Comparison of ENCODE assay signal across 8 mouse cellular contexts in genomic region chr6:86126953-86127581, GRCm38 (mm10).
DNase-seq lines count a peak whose midpoint lies in the region; ATAC-seq and TF ChIP-seq lines count a peak whose summit lies in the region.

No protein-coding gene starts in this region.

- no peaks in the 10 kb centered on the region for H3K9me3 ChIP-seq in forebrain, embryonic 14.5 days (replicated peaks; ENCODE audit: control insufficient read depth, low read length)

- 57% methylated on average over 2 of the region's 2 CpGs for WGBS in spleen, adult 2 months
- WGBS in forebrain, embryonic 14.5 days: 66% methylated on average over 2 of the region's 2 CpGs

- no peaks in the 10 kb centered on the region for H3K36me3 ChIP-seq in spleen, adult 2 months (ENCODE audit: control insufficient read depth, insufficient read depth, low read length)
- no peaks in the 10 kb centered on the region for H3K36me3 ChIP-seq in forebrain, embryonic 14.5 days (ENCODE audit: control insufficient read depth, insufficient read depth, low read length)

- no peaks in the 10 kb centered on the region for H3K4me1 ChIP-seq in spleen, adult 2 months (ENCODE audit: control insufficient read depth, insufficient read depth, insufficient read length)
- H3K4me1 ChIP-seq in forebrain, embryonic 14.5 days (ENCODE audit: control insufficient read depth, insufficient read depth, low read length): no peaks in the 10 kb centered on the region

- DNase-seq in spleen, adult 2 months (ENCODE audit: low read depth in 1 of 2, low spot score in 2 of 2): peak in 1 of 2 experiments; percentile 8
- DNase-seq in spleen, adult 12 weeks (ENCODE audit: low spot score): no peak
- peak; percentile 24 for DNase-seq in adrenal gland, adult 8-10 months
- DNase-seq in forebrain, embryonic 14.5 days (ENCODE audit: low spot score): peak; percentile 76
- peak; percentile 70 for DNase-seq in kidney, postnatal 14 days
- peak; percentile 63 for DNase-seq in lung, postnatal 36 days
- peak; percentile 45 for DNase-seq in right cerebral cortex, adult 18-20 months

- H3K4me3 ChIP-seq in spleen, adult 2 months (ENCODE audit: extremely low read depth, insufficient read depth, insufficient read length): no peak overlapping the region
- H3K4me3 ChIP-seq in forebrain, embryonic 14.5 days (ENCODE audit: low read depth, low read length): no peak overlapping the region

- TF ChIP-seq POLR2A in spleen, adult 2 months (IDR thresholded peaks at IDR 0.05; ENCODE audit: low read depth, low read length): no peak

- H3K4me2 ChIP-seq in forebrain, embryonic 14.5 days (ENCODE audit: low read length): no peak overlapping the region

- peak; percentile 25; the same call in 1 of the 2 replicates for TF ChIP-seq CTCF in spleen, adult 2 months (IDR thresholded peaks at IDR 0.05; ENCODE audit: extremely low read depth, insufficient read depth, insufficient read length, insufficient replicate concordance)

- no peak overlapping the region for H3K27ac ChIP-seq in spleen, adult 2 months (ENCODE audit: insufficient read depth, low read length)
- H3K27ac ChIP-seq in forebrain, embryonic 14.5 days (ENCODE audit: low read depth, low read length): no peak overlapping the region

- no peak overlapping the region for H3K9ac ChIP-seq in forebrain, embryonic 14.5 days (ENCODE audit: low read length)

- ATAC-seq in forebrain, embryonic 14.5 days: peak; percentile 60
- no peak for ATAC-seq in erythroid progenitor cell, adult 5-6 weeks (replicated peaks; ENCODE audit: low FRiP score, poor library complexity, severe bottlenecking)

- no peaks in the 10 kb centered on the region for H3K27me3 ChIP-seq in spleen, adult 2 months (ENCODE audit: control insufficient read depth, insufficient read depth, low read length)
- no peaks in the 10 kb centered on the region for H3K27me3 ChIP-seq in forebrain, embryonic 14.5 days (replicated peaks; ENCODE audit: control insufficient read depth, insufficient read depth, low read length)
